In genomic region chrX:15322207-15322839, GRCm38 (mm10) we compare ENCODE assay signal across 8 mouse cellular contexts.
DNase-seq lines count a peak whose midpoint lies in the region; ATAC-seq and TF ChIP-seq lines count a peak whose summit lies in the region.

No protein-coding gene starts in this region.

- H3K4me1 ChIP-seq in heart, embryonic 11.5 days (ENCODE audit: control insufficient read depth, insufficient read depth, low read length) = no peaks in the 10 kb centered on the region
- no peaks in the 10 kb centered on the region for H3K4me1 ChIP-seq in kidney, postnatal 0 days (replicated peaks; ENCODE audit: insufficient read depth, low read length)

- TF ChIP-seq CTCF in Patski (IDR thresholded peaks at IDR 0.05) = peak; percentile 8
- peak; percentile 41; the same call in 1 of the 2 replicates for TF ChIP-seq CTCF in kidney, postnatal 0 days (IDR thresholded peaks at IDR 0.05; ENCODE audit: low read depth)

- no peak overlapping the region for H3K27ac ChIP-seq in heart, embryonic 11.5 days (ENCODE audit: low read depth, low read length)
- no peak overlapping the region for H3K27ac ChIP-seq in kidney, postnatal 0 days

- POLR2A ChIA-PET in Patski (lab: Charles Lee) = no interaction called here

- no peak for DNase-seq in Patski (ENCODE audit: low read depth, low spot score)
- peak; percentile 2 for DNase-seq in brain, adult 2 months (ENCODE audit: low read depth, low spot score)
- DNase-seq in kidney, postnatal 0 days (ENCODE audit: low spot score) = peak; percentile 75
- DNase-seq in lung, postnatal 36 days = peak; percentile 1
- DNase-seq in layer of hippocampus, adult 8-10 months (ENCODE audit: low spot score in 2 of 2) = no peak
- no peak for DNase-seq in left cerebral cortex, adult 11 months (ENCODE audit: low spot score)
- DNase-seq in gastrocnemius, adult 8-10 months (ENCODE audit: low spot score in 2 of 2) = no peak

- in situ Hi-C loops in Patski (cut with MboI; ENCODE audit: low pct_unique_long_range_greater_than_20kb) = no loop called here

- H3K9ac ChIP-seq in heart, embryonic 11.5 days (ENCODE audit: low read depth, low read length) = no peak overlapping the region
- no peak overlapping the region for H3K9ac ChIP-seq in kidney, postnatal 0 days (ENCODE audit: low read depth, low read length)

- H3K4me2 ChIP-seq in heart, embryonic 11.5 days = peak overlapping the region; percentile 46
- peak overlapping the region; percentile 30; the same call in 1 of the 2 replicates for H3K4me2 ChIP-seq in kidney, postnatal 0 days (ENCODE audit: low read length)

- peaks cover 18% of the 10 kb centered on the region for H3K27me3 ChIP-seq in Patski
- H3K27me3 ChIP-seq in heart, embryonic 11.5 days (ENCODE audit: control insufficient read depth, insufficient read depth, low read length) = no peaks in the 10 kb centered on the region
- no peaks in the 10 kb centered on the region for H3K27me3 ChIP-seq in kidney, postnatal 0 days (ENCODE audit: insufficient read depth, low read length)

- no peak overlapping the region for H3K4me3 ChIP-seq in heart, embryonic 11.5 days (ENCODE audit: low read depth, low read length)
- H3K4me3 ChIP-seq in kidney, postnatal 0 days (replicated peaks; ENCODE audit: low read depth, low read length) = no peak overlapping the region

- 6% methylated on average over 7 of the region's 7 CpGs for WGBS in heart, embryonic 11.5 days (ENCODE audit: insufficient replicate concordance)
- WGBS in kidney, postnatal 0 days = 12% methylated on average over 7 of the region's 7 CpGs

- no peaks in the 10 kb centered on the region for H3K36me3 ChIP-seq in heart, embryonic 11.5 days (ENCODE audit: control insufficient read depth, insufficient read depth, low read length)
- H3K36me3 ChIP-seq in kidney, postnatal 0 days (ENCODE audit: insufficient read depth, low read length) = no peaks in the 10 kb centered on the region

- no peaks in the 10 kb centered on the region for H3K9me3 ChIP-seq in heart, embryonic 11.5 days (replicated peaks; ENCODE audit: control insufficient read depth, low read length)
- H3K9me3 ChIP-seq in kidney, postnatal 0 days (replicated peaks; ENCODE audit: low read length) = no peaks in the 10 kb centered on the region

- no peak for ATAC-seq in Patski
- ATAC-seq in heart, embryonic 11.5 days (replicated peaks; ENCODE audit: insufficient number of reproducible peaks, low FRiP score, low TSS enrichment) = peak; percentile 63
- peak; percentile 88 for ATAC-seq in kidney, postnatal 0 days (replicated peaks; ENCODE audit: low FRiP score, low read depth)

- CTCF ChIA-PET in Patski (lab: Charles Lee) = no interaction called here

Comparison
In these comparisons a context has a peak if more than half of its experiments do, and no peak if none do; other contexts are left out.
1. DNase-seq: peak in brain, adult 2 months (single experiment), kidney, postnatal 0 days (single experiment) and lung, postnatal 36 days (single experiment); none in Patski (single experiment), layer of hippocampus, adult 8-10 months (0 of 2), left cerebral cortex, adult 11 months (single experiment) and gastrocnemius, adult 8-10 months (0 of 2).